Mouse (Mus musculus): Measurements from ENCODE around the gene Ric8b. TPM values are rescaled to one million over a fixed set of nuclear protein-coding genes. Genes with fewer than 3 reads are reported as not detected.

The Ric8b gene
- polyA plus RNA-seq, 1 experiment from 2014 or later: 17.8 TPM

DNA sequence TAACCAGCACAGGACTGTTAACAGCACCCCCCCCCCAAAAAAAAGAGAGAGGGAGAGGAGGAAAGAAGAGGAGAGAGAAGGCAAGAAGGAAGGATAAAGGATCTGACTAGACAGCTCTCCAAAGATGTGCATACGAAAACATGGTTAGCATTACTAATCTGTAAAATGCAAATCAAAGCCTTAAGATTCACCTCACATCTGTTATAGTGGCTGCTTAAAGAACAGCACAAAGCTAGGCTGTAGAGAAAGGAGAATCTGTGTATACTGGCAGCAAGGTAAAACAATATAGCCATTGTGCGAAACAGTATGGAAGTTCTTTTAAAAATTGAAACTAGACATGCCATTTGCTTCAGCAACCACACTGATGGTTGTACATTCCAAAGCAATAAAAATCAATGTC, 49.1 kb downstream of the Ric8b start:
- Histone ChIP-seq H3K4me1 (replicated peaks; ENCODE audit: control insufficient read depth, insufficient read depth, low read length) (peaks cover 13% of the 10 kb centered on the region), H3K4me3 (ENCODE audit: low read length) (no peak overlapping the region), H3K36me3 (ENCODE audit: control insufficient read depth, insufficient read depth, low read length) (peaks cover 11% of the 10 kb centered on the region; the same call in 1 of the 2 replicates), H3K9me3 (ENCODE audit: control insufficient read depth, low read length) (no peaks in the 10 kb centered on the region), H3K9ac (ENCODE audit: low read length) (no peak overlapping the region), H3K4me2 (ENCODE audit: low read depth, low read length) (no peak overlapping the region), H3K27me3 (ENCODE audit: control insufficient read depth, insufficient read depth, low read depth, low read length) (no peaks in the 10 kb centered on the region), H3K27ac (ENCODE audit: low read length) (no peak overlapping the region)
- WGBS: 88% methylated on average over 2 of the region's 2 CpGs
- ATAC-seq (ENCODE audit: low read depth): no peak

DNA sequence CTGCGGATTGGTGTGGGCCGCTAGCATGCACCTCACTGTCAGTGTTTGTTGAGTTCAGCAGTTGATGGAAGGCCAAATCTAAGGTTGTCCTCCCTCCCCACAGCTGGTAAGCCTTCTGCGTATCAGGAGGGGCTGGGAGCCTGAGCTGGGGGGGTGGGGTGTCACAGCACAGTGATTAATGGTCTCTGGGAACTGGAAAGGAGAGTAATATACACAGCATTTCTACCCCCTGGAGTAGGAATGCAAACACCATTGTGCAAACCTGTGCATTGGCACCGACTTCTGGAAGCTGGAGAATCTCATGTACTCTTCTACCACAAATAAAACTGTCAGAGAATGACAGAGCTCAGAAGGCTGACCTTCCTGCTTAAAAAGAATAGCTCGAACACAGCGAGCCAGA, 50.2 kb downstream of the Ric8b start:
- ATAC-seq (ENCODE audit: low read depth): peak; percentile 73
- no peak overlapping the region for H3K4me3 ChIP-seq (ENCODE audit: low read length)
- H3K27ac ChIP-seq (ENCODE audit: low read length): peak overlapping the region; percentile 47
- H3K4me2 ChIP-seq (ENCODE audit: low read depth, low read length): no peak overlapping the region
- no peaks in the 10 kb centered on the region for H3K27me3 ChIP-seq (ENCODE audit: control insufficient read depth, insufficient read depth, low read depth, low read length)
- H3K4me1 ChIP-seq (replicated peaks; ENCODE audit: control insufficient read depth, insufficient read depth, low read length): peaks cover 13% of the 10 kb centered on the region
- whole genome bisulfite sequencing: 36% methylated on average over 6 of the region's 6 CpGs
- no peak overlapping the region for H3K9ac ChIP-seq (ENCODE audit: low read length)
- peaks cover 13% of the 10 kb centered on the region for H3K36me3 ChIP-seq (ENCODE audit: control insufficient read depth, insufficient read depth, low read length)
- no peaks in the 10 kb centered on the region for H3K9me3 ChIP-seq (ENCODE audit: control insufficient read depth, low read length)

DNA sequence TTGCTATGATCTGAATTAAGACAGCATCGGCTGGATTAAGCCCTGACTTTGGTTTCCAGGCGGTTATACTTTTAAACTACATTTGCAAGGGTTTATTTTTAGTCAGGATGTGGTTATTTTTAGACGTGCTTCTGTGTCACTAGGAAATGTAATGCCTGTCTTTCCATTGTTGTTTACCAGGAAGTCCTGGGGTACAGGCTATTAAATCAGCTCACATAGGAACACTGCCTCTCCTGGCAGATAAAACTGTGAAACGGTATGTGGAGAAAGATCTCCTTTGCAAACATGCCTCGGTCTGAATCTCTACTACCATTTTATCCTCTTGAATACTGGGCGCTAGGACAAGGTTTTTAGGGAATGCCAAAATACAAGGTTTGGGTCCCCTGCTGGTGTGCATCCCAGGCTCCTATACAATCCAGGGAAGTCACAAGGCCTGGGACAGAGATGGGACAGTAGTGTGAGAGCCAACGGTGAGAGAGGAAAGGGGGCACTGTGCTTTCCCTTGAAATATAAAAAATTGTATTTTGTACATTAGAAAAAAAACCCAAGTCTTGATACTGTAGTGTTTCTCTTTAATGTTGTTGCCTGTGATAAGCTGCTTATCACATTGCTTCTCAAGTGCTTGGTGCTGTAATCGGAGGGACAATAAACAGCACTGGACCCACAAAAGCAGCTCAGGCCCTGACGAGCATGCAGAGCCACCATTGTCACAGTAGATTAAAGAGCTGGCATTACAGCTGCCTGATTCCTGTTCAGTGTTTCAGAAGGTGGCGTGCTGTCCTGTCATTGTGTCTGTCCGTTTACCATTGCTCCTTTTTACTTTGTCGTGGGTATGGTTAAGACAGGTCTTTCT, 51.7 kb downstream of the Ric8b start:
- Histone ChIP-seq H3K4me3 (ENCODE audit: low read length) (no peak overlapping the region), H3K9ac (ENCODE audit: low read length) (no peak overlapping the region), H3K27me3 (ENCODE audit: control insufficient read depth, insufficient read depth, low read depth, low read length) (no peaks in the 10 kb centered on the region), H3K4me2 (ENCODE audit: low read depth, low read length) (0 out of 2 replicates have a peak overlapping the region, but pooled peaks have one; percentile 14), H3K4me1 (replicated peaks; ENCODE audit: control insufficient read depth, insufficient read depth, low read length) (peaks cover 13% of the 10 kb centered on the region), H3K27ac (ENCODE audit: low read length) (0 out of 2 replicates have a peak overlapping the region, but pooled peaks have one; percentile 0), H3K9me3 (ENCODE audit: control insufficient read depth, low read length) (no peaks in the 10 kb centered on the region), H3K36me3 (ENCODE audit: control insufficient read depth, insufficient read depth, low read length) (peaks cover 13% of the 10 kb centered on the region)
- WGBS: 52% methylated on average over 12 of the region's 12 CpGs
- ATAC-seq (ENCODE audit: low read depth): 0 out of 2 replicates have a peak, but pooled peaks have one; percentile 52

- Histone ChIP-seq H3K27ac (ENCODE audit: low read length) (no peak overlapping the region), H3K4me1 (replicated peaks; ENCODE audit: control insufficient read depth, insufficient read depth, low read length) (peaks cover 13% of the 10 kb centered on the region), H3K27me3 (ENCODE audit: control insufficient read depth, insufficient read depth, low read depth, low read length) (no peaks in the 10 kb centered on the region), H3K4me2 (ENCODE audit: low read depth, low read length) (no peak overlapping the region), H3K36me3 (ENCODE audit: control insufficient read depth, insufficient read depth, low read length) (peaks cover 24% of the 10 kb centered on the region), H3K9me3 (ENCODE audit: control insufficient read depth, low read length) (no peaks in the 10 kb centered on the region), H3K9ac (ENCODE audit: low read length) (no peak overlapping the region), H3K4me3 (ENCODE audit: low read length) (no peak overlapping the region)
- ATAC-seq (ENCODE audit: low read depth): no peak
- 75% methylated on average over 4 of the region's 4 CpGs for WGBS
Measured at GRCm38 (mm10) chr10:84975264-84975663, 57.8 kb downstream of the Ric8b start.

- 21% methylated on average over 8 of the region's 8 CpGs for WGBS
- no peak overlapping the region for H3K4me2 ChIP-seq (ENCODE audit: low read depth, low read length)
- peak overlapping the region; percentile 67; the same call in 1 of the 2 replicates for H3K27ac ChIP-seq (ENCODE audit: low read length)
- no peak overlapping the region for H3K9ac ChIP-seq (ENCODE audit: low read length)
- no peak overlapping the region for H3K4me3 ChIP-seq (ENCODE audit: low read length)
- peaks cover 13% of the 10 kb centered on the region for H3K4me1 ChIP-seq (replicated peaks; ENCODE audit: control insufficient read depth, insufficient read depth, low read length)
- no peaks in the 10 kb centered on the region for H3K9me3 ChIP-seq (ENCODE audit: control insufficient read depth, low read length)
- peak; percentile 90 for ATAC-seq (ENCODE audit: low read depth)
- peaks cover 15% of the 10 kb centered on the region for H3K36me3 ChIP-seq (ENCODE audit: control insufficient read depth, insufficient read depth, low read length)
- no peaks in the 10 kb centered on the region for H3K27me3 ChIP-seq (ENCODE audit: control insufficient read depth, insufficient read depth, low read depth, low read length)
Measured at GRCm38 (mm10) chr10:84976588-84977351, 59.4 kb downstream of the Ric8b start.

DNA sequence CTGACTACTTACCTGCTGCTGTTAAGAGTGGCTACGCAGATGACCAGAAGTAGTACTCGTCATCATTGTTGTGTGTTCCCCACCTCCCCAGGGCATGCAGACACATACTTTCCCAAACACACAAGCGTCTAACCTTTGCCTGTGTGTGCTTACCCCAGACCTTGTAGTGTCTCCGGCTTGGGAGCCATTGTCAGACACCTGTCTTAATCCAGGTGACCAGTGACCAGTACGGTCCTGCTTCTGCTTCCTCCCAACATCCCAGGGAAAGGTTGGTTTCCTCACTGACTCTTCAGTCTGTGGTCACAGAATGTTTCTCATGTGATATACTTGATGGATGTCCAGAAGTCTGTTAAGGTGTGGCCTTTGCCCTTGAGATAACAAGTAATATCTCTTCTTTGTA, 62.9 kb downstream of the Ric8b start:
- Histone ChIP-seq H3K4me3 (ENCODE audit: low read length) (no peak overlapping the region), H3K9me3 (ENCODE audit: control insufficient read depth, low read length) (no peaks in the 10 kb centered on the region), H3K4me2 (ENCODE audit: low read depth, low read length) (no peak overlapping the region), H3K27ac (ENCODE audit: low read length) (no peak overlapping the region), H3K9ac (ENCODE audit: low read length) (no peak overlapping the region), H3K4me1 (replicated peaks; ENCODE audit: control insufficient read depth, insufficient read depth, low read length) (peaks cover 13% of the 10 kb centered on the region), H3K27me3 (ENCODE audit: control insufficient read depth, insufficient read depth, low read depth, low read length) (no peaks in the 10 kb centered on the region), H3K36me3 (ENCODE audit: control insufficient read depth, insufficient read depth, low read length) (peaks cover 18% of the 10 kb centered on the region; the same call in 1 of the 2 replicates)
- WGBS: 85% methylated on average over 5 of the region's 5 CpGs
- ATAC-seq (ENCODE audit: low read depth): no peak

GRCm38 (mm10) chr10:84981441-84981840, 64.0 kb downstream of the Ric8b start:
- no peaks in the 10 kb centered on the region for H3K27me3 ChIP-seq (ENCODE audit: control insufficient read depth, insufficient read depth, low read depth, low read length)
- H3K27ac ChIP-seq (ENCODE audit: low read length): no peak overlapping the region
- H3K4me2 ChIP-seq (ENCODE audit: low read depth, low read length): no peak overlapping the region
- WGBS: 93% methylated on average over 2 of the region's 2 CpGs
- H3K9me3 ChIP-seq (ENCODE audit: control insufficient read depth, low read length): no peaks in the 10 kb centered on the region
- ATAC-seq (ENCODE audit: low read depth): no peak
- peaks cover 9% of the 10 kb centered on the region for H3K4me1 ChIP-seq (replicated peaks; ENCODE audit: control insufficient read depth, insufficient read depth, low read length)
- no peak overlapping the region for H3K4me3 ChIP-seq (ENCODE audit: low read length)
- H3K9ac ChIP-seq (ENCODE audit: low read length): no peak overlapping the region
- H3K36me3 ChIP-seq (ENCODE audit: control insufficient read depth, insufficient read depth, low read length): peaks cover 18% of the 10 kb centered on the region

GRCm38 (mm10) chr10:84982675-84983074, 65.3 kb downstream of the Ric8b start:
- H3K4me3 ChIP-seq (ENCODE audit: low read length): no peak overlapping the region
- ATAC-seq (ENCODE audit: low read depth): no peak
- H3K4me1 ChIP-seq (replicated peaks; ENCODE audit: control insufficient read depth, insufficient read depth, low read length): no peaks in the 10 kb centered on the region
- no peak overlapping the region for H3K9ac ChIP-seq (ENCODE audit: low read length)
- peaks cover 19% of the 10 kb centered on the region for H3K36me3 ChIP-seq (ENCODE audit: control insufficient read depth, insufficient read depth, low read length)
- no peaks in the 10 kb centered on the region for H3K27me3 ChIP-seq (ENCODE audit: control insufficient read depth, insufficient read depth, low read depth, low read length)
- no peaks in the 10 kb centered on the region for H3K9me3 ChIP-seq (ENCODE audit: control insufficient read depth, low read length)
- no peak overlapping the region for H3K4me2 ChIP-seq (ENCODE audit: low read depth, low read length)
- WGBS: 86% methylated on average over 7 of the region's 7 CpGs
- no peak overlapping the region for H3K27ac ChIP-seq (ENCODE audit: low read length)

DNA sequence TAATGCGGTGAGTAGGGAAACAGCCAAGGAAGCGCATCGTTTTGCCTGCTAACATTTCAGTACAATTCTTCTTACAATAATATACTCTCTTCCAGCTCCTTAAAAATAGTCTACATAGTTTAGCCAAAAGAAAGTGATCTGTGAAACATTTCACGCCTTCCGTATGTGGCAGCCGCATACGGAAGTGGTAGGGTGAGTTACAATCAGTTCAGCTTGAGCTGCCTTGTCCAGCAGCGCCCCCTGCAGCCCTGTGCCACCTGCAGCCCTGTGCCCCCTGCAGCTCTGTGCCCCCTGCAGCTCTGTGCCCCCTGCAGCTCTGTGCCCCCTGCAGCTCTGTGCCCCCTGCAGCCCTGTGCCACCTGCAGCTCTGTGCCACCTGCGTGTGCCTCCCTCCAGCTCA, 68.5 kb downstream of the Ric8b start:
- Histone ChIP-seq H3K36me3 (ENCODE audit: control insufficient read depth, insufficient read depth, low read length) (peaks cover 16% of the 10 kb centered on the region), H3K4me2 (ENCODE audit: low read depth, low read length) (no peak overlapping the region), H3K4me1 (replicated peaks; ENCODE audit: control insufficient read depth, insufficient read depth, low read length) (no peaks in the 10 kb centered on the region), H3K27ac (ENCODE audit: low read length) (no peak overlapping the region), H3K4me3 (ENCODE audit: low read length) (no peak overlapping the region), H3K9me3 (ENCODE audit: control insufficient read depth, low read length) (no peaks in the 10 kb centered on the region), H3K9ac (ENCODE audit: low read length) (no peak overlapping the region), H3K27me3 (ENCODE audit: control insufficient read depth, insufficient read depth, low read depth, low read length) (no peaks in the 10 kb centered on the region)
- ATAC-seq (ENCODE audit: low read depth): no peak
- 78% methylated on average over 9 of the region's 9 CpGs for WGBS

All from lung, embryonic 16.5 days (tissue).